Mouse (Mus musculus) neutrophil, adult 65 days (primary cell): Measurements from ENCODE around the gene Cdca7. TPM values are rescaled to one million over a fixed set of nuclear protein-coding genes. Genes with fewer than 3 reads are reported as not detected.

Experiments used
- total RNA-seq: library from RNA; stranded (reverse); gene quantifications from 2 replicates; pipeline ENCODE4 v1.2.4, GENCODE M21; 2023

The Cdca7 gene
- 28.5 and 43.4 TPM in 2 replicates for total RNA-seq

DNA sequence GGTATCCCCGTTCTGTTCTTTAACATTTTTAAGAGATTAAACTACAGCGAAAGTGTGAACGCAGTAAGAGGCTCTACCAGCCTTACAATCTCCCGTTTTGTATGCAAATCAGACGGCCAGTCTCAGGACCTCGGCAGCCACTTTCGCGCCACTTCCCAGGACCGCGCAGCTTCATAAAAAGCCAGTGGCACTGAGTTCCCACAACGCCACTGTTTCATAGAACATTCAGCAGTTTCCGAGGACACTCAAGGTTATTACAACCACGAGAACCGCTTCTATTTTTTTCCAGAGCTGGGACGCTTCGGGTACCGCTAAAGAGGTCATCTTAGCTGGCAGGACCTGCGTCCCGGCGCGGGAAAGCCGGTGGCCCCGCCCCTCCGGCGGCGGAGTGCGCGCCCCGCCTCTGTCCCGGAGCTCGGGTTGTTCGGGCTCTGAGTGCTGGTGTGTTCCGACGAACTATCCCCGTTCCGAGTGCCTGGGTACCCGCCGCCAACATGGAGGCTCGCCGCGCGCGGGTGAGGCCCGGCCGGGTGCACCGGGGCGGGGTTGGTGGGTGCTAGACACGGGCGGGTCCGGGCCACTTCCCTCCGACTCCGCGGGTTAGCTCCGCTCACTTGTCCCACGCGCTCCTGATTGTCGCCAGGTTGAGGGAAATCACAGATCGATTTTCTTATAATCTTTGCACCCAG lies at the start of gene Cdca7:
TSS of gene Cdca7 (plus strand) at position 363 of the 689 bp plus-strand sequence.

Other genes starting within 250 kb of the Cdca7 start
- gene Map3k20, start 190.5 kb upstream of the Cdca7 start, total RNA-seq = 19.4 TPM in 2 replicates